Mouse (Mus musculus): ENCODE results near the gene Gm47995.

- TF ChIP-seq CTCF (IDR thresholded peaks at IDR 0.05; ENCODE audit: control insufficient read depth, insufficient read depth, insufficient read length) (no peak), MYOD1 (IDR thresholded peaks at IDR 0.05; ENCODE audit: control insufficient read depth, insufficient read length, low read depth) (no peak), MAX (IDR thresholded peaks at IDR 0.05) (no peak), USF1 (IDR thresholded peaks at IDR 0.05; ENCODE audit: low read depth) (no peak)
Measured at GRCm38 (mm10) chr1:151151089-151151488, 47.2 kb upstream of the Gm47995 start.

Measured in C2C12 (cell line).